Mouse (Mus musculus) erythroblast, embryonic 14.5 days (primary cell): Measurements from ENCODE around the gene Itk. TPM values are rescaled to one million over a fixed set of nuclear protein-coding genes. Genes with fewer than 3 reads are reported as not detected.

Experiments
- H3K27me3 ChIP-seq: 2 replicates; pipeline ENCODE4 v1.6.1; 2012; ENCODE audit warnings: inconsistent platforms; ENCODE audit not compliant: control insufficient read depth
- H3K36me3 ChIP-seq: 2 replicates; pipeline ENCODE4 v1.6.1; 2012; ENCODE audit warnings: mild to moderate bottlenecking, inconsistent platforms; ENCODE audit not compliant: control insufficient read depth
- H3K4me1 ChIP-seq: 2 replicates; pipeline ENCODE4 v1.6.1; 2012; ENCODE audit warnings: inconsistent platforms; ENCODE audit not compliant: control insufficient read depth
- H3K4me3 ChIP-seq: replicated peaks from 2 replicates; pipeline ENCODE3; 2012; ENCODE audit warnings: moderate library complexity, mild to moderate bottlenecking, inconsistent platforms
- H3K9me3 ChIP-seq: 2 replicates; pipeline ENCODE4 v1.6.1; 2012; ENCODE audit warnings: low read length, inconsistent platforms, mixed read lengths; ENCODE audit not compliant: control insufficient read depth
- GATA1 ChIP-seq: IDR thresholded peaks from 2 replicates; pipeline ENCODE4 v1.6.1; 2012; ENCODE audit warnings: low read length, inconsistent platforms, mixed read lengths
- TAL1 ChIP-seq: IDR thresholded peaks from 3 replicates; pipeline ENCODE4 v1.6.1; 2012; ENCODE audit warnings: low read length, inconsistent platforms, mixed read lengths
- polyA plus RNA-seq: library from polyadenylated mRNA; stranded (reverse); fragments of >175 nt; gene quantifications from 2 replicates; pipeline ENCODE4 v1.2.3, GENCODE M21; 2012

Itk gene
- polyA plus RNA-seq, 1 experiment, result 0.06 TPM

- TF ChIP-seq GATA1 (no peak), TAL1 (no peak)
- H3K36me3 ChIP-seq, result no peaks in the 10 kb centered on the region
- H3K4me1 ChIP-seq, result no peaks in the 10 kb centered on the region
- no peaks in the 10 kb centered on the region for H3K9me3 ChIP-seq
- no peak overlapping the region for H3K4me3 ChIP-seq
- no peaks in the 10 kb centered on the region for H3K27me3 ChIP-seq
Observed at GRCm38 (mm10) chr11:46278709-46279108, 110.6 kb downstream of the Itk start.

DNA sequence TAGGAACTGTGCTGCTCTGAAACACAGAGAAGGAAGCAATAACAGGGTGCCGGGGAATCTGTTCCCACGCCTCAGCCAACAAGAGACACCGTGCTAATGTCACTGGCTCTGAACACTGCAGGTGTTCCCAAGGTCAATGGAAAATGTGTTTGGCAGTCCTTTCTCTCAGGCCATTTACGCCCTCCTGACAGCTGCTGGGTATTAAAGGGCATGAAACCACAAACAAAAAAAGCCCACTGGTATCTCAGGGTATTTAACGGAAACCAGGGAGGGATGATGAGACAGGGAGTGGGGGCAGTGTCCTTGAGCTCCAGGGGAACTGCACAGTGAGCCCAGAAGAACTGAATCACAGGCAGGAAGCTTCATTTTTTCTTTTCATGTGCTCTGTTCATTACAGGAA, 111.2 kb downstream of the Itk start:
- TF ChIP-seq GATA1 (no peak), TAL1 (no peak)
- H3K9me3 ChIP-seq, result no peaks in the 10 kb centered on the region
- no peaks in the 10 kb centered on the region for H3K4me1 ChIP-seq
- H3K36me3 ChIP-seq, result no peaks in the 10 kb centered on the region
- no peak overlapping the region for H3K4me3 ChIP-seq
- no peaks in the 10 kb centered on the region for H3K27me3 ChIP-seq

DNA sequence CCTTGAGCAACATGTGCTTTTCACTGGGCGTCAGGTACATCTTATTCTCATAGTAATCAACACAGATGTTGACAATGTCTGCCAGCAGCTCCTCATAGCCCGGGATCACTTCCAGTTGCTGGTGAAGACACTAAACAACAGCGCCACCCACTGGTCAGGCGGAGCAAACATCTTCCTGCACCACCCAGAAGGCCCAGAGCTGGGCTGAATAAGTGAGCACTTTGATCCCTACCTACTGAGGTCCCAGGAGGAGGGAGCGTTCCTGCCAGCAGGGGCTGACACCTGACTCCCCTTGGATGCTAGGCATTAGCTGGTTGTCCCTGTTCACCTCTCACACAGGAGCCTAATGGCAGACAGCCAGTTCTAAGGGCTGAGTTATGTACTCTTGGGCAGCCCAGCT, 112.5 kb downstream of the Itk start:
- TF ChIP-seq TAL1 (no peak), GATA1 (no peak)
- Histone ChIP-seq H3K9me3 (no peaks in the 10 kb centered on the region), H3K27me3 (no peaks in the 10 kb centered on the region), H3K4me3 (no peak overlapping the region), H3K4me1 (no peaks in the 10 kb centered on the region), H3K36me3 (no peaks in the 10 kb centered on the region)

DNA sequence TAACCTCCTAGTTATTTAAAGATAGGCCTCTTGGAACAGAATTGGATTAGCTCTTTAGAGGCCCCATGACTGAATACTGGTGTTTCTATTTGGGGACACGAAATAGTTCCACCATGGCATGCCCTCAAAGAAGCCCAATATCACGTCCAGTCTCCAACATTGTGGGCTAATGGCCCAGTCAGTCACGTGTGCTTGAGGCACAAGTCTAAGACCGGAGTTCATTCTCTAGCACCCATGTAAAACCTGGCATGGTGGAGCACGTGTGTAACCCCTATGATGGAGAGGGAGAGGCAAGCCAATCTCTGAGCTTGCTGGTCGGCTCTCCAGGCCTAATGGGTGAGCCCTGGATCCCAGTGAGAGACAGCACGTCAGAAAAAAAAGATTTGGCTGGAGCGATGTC, 113.1 kb downstream of the Itk start:
- no peaks in the 10 kb centered on the region for H3K9me3 ChIP-seq
- H3K4me1 ChIP-seq, result no peaks in the 10 kb centered on the region
- no peaks in the 10 kb centered on the region for H3K27me3 ChIP-seq
- H3K4me3 ChIP-seq, result no peak overlapping the region
- H3K36me3 ChIP-seq, result no peaks in the 10 kb centered on the region
- TF ChIP-seq TAL1 (no peak), GATA1 (no peak)

DNA sequence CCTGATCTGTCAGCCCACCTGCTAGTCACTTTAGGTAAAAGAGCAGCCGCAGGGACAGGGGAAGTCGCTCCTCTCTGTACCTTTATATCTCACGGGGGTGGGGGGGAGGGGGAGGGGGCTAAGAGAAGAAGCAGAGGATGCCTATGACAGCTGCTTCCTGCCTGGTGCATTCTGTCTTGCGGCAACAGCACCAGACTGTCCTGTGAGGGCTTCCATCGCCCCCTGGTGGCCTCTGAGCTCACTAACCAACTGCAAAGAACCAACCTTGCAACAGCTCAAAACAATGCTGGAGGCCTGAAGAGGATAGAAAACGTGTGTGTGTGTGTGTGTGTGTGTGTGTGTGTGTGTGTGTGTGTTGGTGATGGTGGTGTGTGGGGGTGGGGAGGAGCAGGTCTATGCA, 114.0 kb downstream of the Itk start:
- no peak overlapping the region for H3K4me3 ChIP-seq
- H3K9me3 ChIP-seq, result no peaks in the 10 kb centered on the region
- no peaks in the 10 kb centered on the region for H3K4me1 ChIP-seq
- H3K36me3 ChIP-seq, result no peaks in the 10 kb centered on the region
- no peaks in the 10 kb centered on the region for H3K27me3 ChIP-seq
- TF ChIP-seq GATA1 (no peak), TAL1 (no peak)

Other genes starting within 250 kb of the Itk start
- not detected in 2 replicates for gene Nipal4, start 223.0 kb downstream of the Itk start, polyA plus RNA-seq
- gene Fndc9, start 154.0 kb downstream of the Itk start, polyA plus RNA-seq, result not detected in 2 replicates
- 0.01 and 0.04 TPM in 2 replicates for gene Cyfip2, start 76.7 kb downstream of the Itk start, polyA plus RNA-seq
- gene Fam71b, start 7.0 kb upstream of the Itk start, polyA plus RNA-seq, result not detected in 2 replicates
- 19.9 and 26.4 TPM in 2 replicates for gene Med7, start 47.4 kb upstream of the Itk start, polyA plus RNA-seq
- gene Havcr2, start 65.4 kb upstream of the Itk start, polyA plus RNA-seq, result 0.04 TPM in 1 of 2 replicates, not detected in the other
- not detected in 2 replicates for gene Gm12169, start 134.7 kb upstream of the Itk start, polyA plus RNA-seq
- gene BC053393, start 182.0 kb upstream of the Itk start, polyA plus RNA-seq, result not detected in 2 replicates
- not detected in 2 replicates for gene Dppa1, start 239.7 kb upstream of the Itk start, polyA plus RNA-seq